Comparison of ENCODE assay signal across 8 mouse cellular contexts in the genomic region with DNA sequence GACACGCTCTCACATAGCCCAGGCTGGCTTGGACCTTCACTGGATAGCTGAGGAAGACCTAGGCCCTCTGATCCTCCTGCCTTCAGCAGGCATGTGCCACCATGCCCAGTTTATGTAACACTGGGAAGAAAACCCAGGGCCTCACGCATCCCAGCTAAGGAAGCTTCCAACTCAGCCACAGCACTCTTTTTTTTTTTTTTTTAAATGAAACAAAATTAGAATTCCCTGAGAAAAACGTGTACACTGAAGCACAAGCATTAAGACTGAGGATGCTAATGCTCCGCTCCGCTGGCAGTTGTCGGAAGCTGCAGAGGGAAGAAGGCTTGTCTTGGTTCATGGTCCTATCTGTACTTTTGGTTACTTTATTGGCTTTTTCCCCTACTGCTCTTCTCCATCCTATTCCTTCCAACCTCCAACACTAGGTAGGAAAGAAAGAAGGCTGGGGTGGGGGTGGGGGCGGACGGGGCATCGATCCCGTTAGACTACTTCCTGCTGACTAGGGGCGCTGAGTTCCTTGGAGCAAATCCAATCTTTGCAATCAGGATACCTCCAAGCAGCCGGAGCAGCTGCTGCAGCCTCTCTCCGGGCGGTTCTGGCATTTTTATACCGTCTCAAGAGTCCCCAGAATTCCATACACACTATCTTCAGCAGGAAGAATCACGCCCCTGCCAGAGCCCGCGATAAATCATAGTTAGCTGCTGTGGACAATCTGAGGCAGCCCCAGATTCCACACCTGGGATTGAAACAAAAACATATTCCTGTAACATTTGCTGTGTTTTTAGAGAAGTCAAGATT. TPM values are rescaled to one million over a fixed set of nuclear protein-coding genes. Genes with fewer than 3 reads are reported as not detected.
DNase-seq lines count a peak whose midpoint lies in the region; ATAC-seq lines count a peak whose summit lies in the region.

No protein-coding gene starts in this region.

- H3K9ac ChIP-seq in heart, embryonic 11.5 days (ENCODE audit: low read depth, low read length): peak overlapping the region; percentile 58
- H3K9ac ChIP-seq in liver, embryonic 16.5 days (ENCODE audit: low read depth, low read length): no peak overlapping the region

- H3K9me3 ChIP-seq in heart, embryonic 11.5 days (replicated peaks; ENCODE audit: control insufficient read depth, low read length): no peaks in the 10 kb centered on the region
- 0 out of 2 replicates have a peak, but pooled peaks cover 3% of the 10 kb centered on the region for H3K9me3 ChIP-seq in hindbrain, embryonic 10.5 days
- no peaks in the 10 kb centered on the region for H3K9me3 ChIP-seq in liver, embryonic 16.5 days (replicated peaks; ENCODE audit: control insufficient read depth, low read length)

- H3K27me3 ChIP-seq in heart, embryonic 11.5 days (ENCODE audit: control insufficient read depth, insufficient read depth, low read length): no peaks in the 10 kb centered on the region
- H3K27me3 ChIP-seq in hindbrain, embryonic 10.5 days (ENCODE audit: insufficient read depth, poor library complexity, severe bottlenecking): peaks cover 3% of the 10 kb centered on the region; the same call in 1 of the 2 replicates
- no peaks in the 10 kb centered on the region for H3K27me3 ChIP-seq in liver, embryonic 16.5 days (ENCODE audit: control insufficient read depth, insufficient read depth, low read depth, low read length)

- H3K36me3 ChIP-seq in heart, embryonic 11.5 days (ENCODE audit: control insufficient read depth, insufficient read depth, low read length): no peaks in the 10 kb centered on the region
- no peaks in the 10 kb centered on the region for H3K36me3 ChIP-seq in hindbrain, embryonic 10.5 days
- H3K36me3 ChIP-seq in liver, embryonic 16.5 days (ENCODE audit: control insufficient read depth, insufficient read depth): no peaks in the 10 kb centered on the region

- H3K4me3 ChIP-seq in heart, embryonic 11.5 days (ENCODE audit: low read depth, low read length): peak overlapping the region; percentile 21
- H3K4me3 ChIP-seq in hindbrain, embryonic 10.5 days: peak overlapping the region; percentile 39
- 0 out of 2 replicates have a peak overlapping the region, but pooled peaks have one; percentile 14 for H3K4me3 ChIP-seq in liver, embryonic 16.5 days (ENCODE audit: low read depth, low read length)

- peak overlapping the region; percentile 58 for H3K4me2 ChIP-seq in heart, embryonic 11.5 days
- H3K4me2 ChIP-seq in liver, embryonic 16.5 days (ENCODE audit: low read depth, low read length): peak overlapping the region; percentile 3; the same call in 1 of the 2 replicates

- H3K4me1 ChIP-seq in heart, embryonic 11.5 days (ENCODE audit: control insufficient read depth, insufficient read depth, low read length): no peaks in the 10 kb centered on the region; the same call in 1 of the 2 replicates
- peaks cover 19% of the 10 kb centered on the region for H3K4me1 ChIP-seq in hindbrain, embryonic 10.5 days (replicated peaks)
- H3K4me1 ChIP-seq in liver, embryonic 16.5 days (ENCODE audit: control insufficient read depth, low read depth, low read length): no peaks in the 10 kb centered on the region; the same call in 1 of the 2 replicates

- no peak for DNase-seq in heart, postnatal 36 days
- DNase-seq in R1 (ENCODE audit: low read depth, low spot score): peak; percentile 34
- no peak for DNase-seq in hindbrain, embryonic 10.5 days (ENCODE audit: low spot score)
- DNase-seq in adrenal gland, postnatal 25 days: no peak

- intact Hi-C loops in heart, postnatal 36 days (cut with DNase I): no loop called here

- peak overlapping the region; percentile 50 for H3K27ac ChIP-seq in heart, embryonic 11.5 days (ENCODE audit: low read depth, low read length)
- H3K27ac ChIP-seq in hindbrain, embryonic 10.5 days: peak overlapping the region; percentile 68; the same call in 1 of the 2 replicates
- H3K27ac ChIP-seq in liver, embryonic 16.5 days (ENCODE audit: low read length): no peak overlapping the region

- no peak for ATAC-seq in heart, embryonic 11.5 days (replicated peaks; ENCODE audit: insufficient number of reproducible peaks, low FRiP score, low TSS enrichment)
- no peak for ATAC-seq in liver, embryonic 16.5 days (ENCODE audit: low read depth)
- ATAC-seq in erythroblast, adult 5-6 weeks (replicated peaks; ENCODE audit: low FRiP score, poor library complexity, severe bottlenecking): no peak
- ATAC-seq in granulocyte monocyte progenitor cell, adult 5-6 weeks (replicated peaks; ENCODE audit: poor library complexity, severe bottlenecking): no peak

- WGBS in heart, embryonic 11.5 days (ENCODE audit: insufficient replicate concordance): 32% methylated on average over 18 of the region's 18 CpGs
- 53% methylated on average over 18 of the region's 18 CpGs for WGBS in hindbrain, embryonic 10.5 days
- WGBS in liver, embryonic 16.5 days (ENCODE audit: insufficient replicate concordance): 51% methylated on average over 18 of the region's 18 CpGs

RNA-seq across cellular contexts. Expression of gene Sept9, which starts 25.2 kb away (rescaled TPM):
- 78.9 and 104 TPM in 2 replicates for polyA plus RNA-seq in heart, embryonic 11.5 days (2014; fragmentation: Nextera tagmentation; extraction: Ambion mirVana)
- 10 to 100 TPM; 28.6 to 37.1 TPM for total RNA-seq in heart, postnatal 36 days (2021)
- 186 and 206 TPM in 2 replicates for polyA plus RNA-seq in hindbrain, embryonic 10.5 days (2016; fragmentation: Nextera tagmentation; extraction: Ambion mirVana)
- 39.1 and 40.8 TPM in 2 replicates for polyA plus RNA-seq in liver, embryonic 16.5 days (2015; fragmentation: Nextera tagmentation; extraction: Ambion mirVana)
- 122 and 148 TPM in 2 replicates for total RNA-seq in adrenal gland, postnatal 25 days (2021)
- total RNA-seq in erythroblast, adult 5-6 weeks (2015; ENCODE audit: low replicate concordance): 29.0 and 33.4 TPM in 2 replicates
- total RNA-seq in erythroblast, adult 5-6 weeks (2017; ENCODE audit: low replicate concordance): 31.9 and 35.1 TPM in 2 replicates
- total RNA-seq in granulocyte monocyte progenitor cell, adult 5-6 weeks (2014; fragmentation: Nextera tagmentation): 139 and 145 TPM in 2 replicates
- total RNA-seq in granulocyte monocyte progenitor cell, adult 5-6 weeks (2017): 124 and 141 TPM in 2 replicates

RNA-seq across cellular contexts. Expression of gene Sec14l1, which starts 59.3 kb away (rescaled TPM):
- polyA plus RNA-seq in heart, embryonic 11.5 days (2014; fragmentation: Nextera tagmentation; extraction: Ambion mirVana): 32.6 and 39.4 TPM in 2 replicates
- total RNA-seq in heart, postnatal 36 days (2021): 10 to 100 TPM; 67.9 to 75.2 TPM
- 57.0 and 58.2 TPM in 2 replicates for polyA plus RNA-seq in hindbrain, embryonic 10.5 days (2016; fragmentation: Nextera tagmentation; extraction: Ambion mirVana)
- polyA plus RNA-seq in liver, embryonic 16.5 days (2015; fragmentation: Nextera tagmentation; extraction: Ambion mirVana): 18.4 and 19.3 TPM in 2 replicates
- 157 and 195 TPM in 2 replicates for total RNA-seq in adrenal gland, postnatal 25 days (2021)
- total RNA-seq in erythroblast, adult 5-6 weeks (2015; ENCODE audit: low replicate concordance): 15.7 and 16.9 TPM in 2 replicates
- 27.2 and 32.7 TPM in 2 replicates for total RNA-seq in erythroblast, adult 5-6 weeks (2017; ENCODE audit: low replicate concordance)
- 10.8 and 13.3 TPM in 2 replicates for total RNA-seq in granulocyte monocyte progenitor cell, adult 5-6 weeks (2014; fragmentation: Nextera tagmentation)
- 9.8 and 12.8 TPM in 2 replicates for total RNA-seq in granulocyte monocyte progenitor cell, adult 5-6 weeks (2017)
